Mouse (Mus musculus): Measurements from ENCODE around the gene Hey2. TPM values are rescaled to one million over a fixed set of nuclear protein-coding genes. Genes with fewer than 3 reads are reported as not detected.

Hey2 gene
- total and polyA plus RNA-seq, 2 experiments, result 0.18 to 0.38 TPM

- H3K79me2 ChIP-seq (ENCODE audit: control insufficient read depth, insufficient read depth, low read length), result no peaks in the 10 kb centered on the region
- 87% methylated on average over 5 of the region's 5 CpGs for WGBS
- TF ChIP-seq CTCF (IDR thresholded peaks at IDR 0.05; ENCODE audit: low read depth, low read length), result no peak
- no peaks in the 10 kb centered on the region for H3K4me1 ChIP-seq (ENCODE audit: control insufficient read depth, insufficient read depth, low read length)
- H3K36me3 ChIP-seq (ENCODE audit: control insufficient read depth, insufficient read depth, low read length), result no peaks in the 10 kb centered on the region
- no peak for DNase-seq (ENCODE audit: extremely low read depth, low read depth, low spot score)
- H3K27me3 ChIP-seq (ENCODE audit: control insufficient read depth, insufficient read depth, low read length), result no peaks in the 10 kb centered on the region
- H3K27ac ChIP-seq (replicated peaks; ENCODE audit: insufficient read depth, low read depth, low read length), result no peak overlapping the region
- H3K4me3 ChIP-seq (ENCODE audit: insufficient read depth, low read depth, low read length), result no peak overlapping the region
- H3K9ac ChIP-seq (ENCODE audit: low read depth, low read length), result no peak overlapping the region
Observed at GRCm38 (mm10) chr10:30786103-30786754, 56.4 kb downstream of the Hey2 start.

Other genes with a start within 250 kb of the Hey2 start
- gene Trmt11, start 242.1 kb downstream of the Hey2 start, total RNA-seq (2014; rRNA removed), result 5.6 and 8.3 TPM in 2 replicates
- 0.70 and 0.72 TPM in 2 replicates for gene Trmt11, start 242.1 kb downstream of the Hey2 start, polyA plus RNA-seq (2012; rRNA removed)
- gene Hint3, start 213.2 kb downstream of the Hey2 start, total RNA-seq (2014; rRNA removed), result 54.7 and 57.2 TPM in 2 replicates
- gene Hint3, start 213.2 kb downstream of the Hey2 start, polyA plus RNA-seq (2012; rRNA removed), result 16.4 and 18.0 TPM in 2 replicates
- 1.5 and 2.1 TPM in 2 replicates for gene Ncoa7, start 39.5 kb downstream of the Hey2 start, total RNA-seq (2014; rRNA removed)
- 0.27 and 0.32 TPM in 2 replicates for gene Ncoa7, start 39.5 kb downstream of the Hey2 start, polyA plus RNA-seq (2012; rRNA removed)

All from liver, adult 2 months (tissue).